Mouse (Mus musculus): ENCODE results near the gene Hoxc8.

- no peak for TF ChIP-seq ZNF384 (IDR thresholded peaks at IDR 0.05; ENCODE audit: low read depth, low read length)
- TF ChIP-seq MAFK (IDR thresholded peaks at IDR 0.05; ENCODE audit: insufficient read depth, low read depth, low read length), result no peak
These were observed 44.6 kb downstream of the Hoxc8 start for GRCm38 (mm10) chr15:103034807-103035547.
